Mouse (Mus musculus): ENCODE measurements at regions not wholly inside any gene's neighbourhood (a gene's known extent, or its start where the extent isn't known, plus 50 kb on each side); places are given as distances from the start of the nearest gene placed in this dataset.

DNA sequence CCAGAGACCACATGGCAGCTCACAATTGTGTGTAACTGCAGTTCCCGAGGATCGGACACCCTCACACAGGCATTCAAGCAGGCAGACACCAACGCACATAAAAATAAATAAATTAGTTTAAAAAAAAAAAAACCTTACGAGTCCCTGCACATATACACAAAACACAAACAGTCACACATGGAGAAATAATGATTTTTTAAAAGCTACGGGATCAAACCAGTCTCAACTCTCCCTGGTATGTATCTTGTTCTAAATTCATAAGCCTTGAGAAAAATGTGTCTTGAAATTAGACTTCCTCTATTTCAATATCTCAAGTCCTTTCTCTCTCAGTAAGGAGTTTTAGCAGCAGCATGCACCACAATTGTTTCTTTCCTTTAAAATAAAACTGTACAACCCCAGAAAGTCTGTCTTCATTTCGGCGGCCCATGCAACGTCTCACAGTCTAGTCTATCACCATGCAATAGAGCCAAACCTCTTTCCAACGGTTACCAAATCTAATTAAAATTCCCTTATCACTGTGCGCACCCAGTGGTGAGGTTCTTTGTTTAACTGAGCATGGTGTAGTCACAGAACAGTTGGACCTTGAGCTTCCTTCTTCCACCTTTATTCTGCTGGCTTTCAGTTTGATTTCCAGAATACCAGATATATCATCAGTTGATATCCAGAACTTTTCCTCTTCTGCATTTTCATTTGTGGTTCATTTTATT is 86.8 kb upstream of the Gm47985 start:
- no peaks in the 10 kb centered on the region for H3K36me3 ChIP-seq
- no peaks in the 10 kb centered on the region for H3K9me3 ChIP-seq
- ATAC-seq (ENCODE audit: borderline replicate concordance, extremely low read depth, low FRiP score, low TSS enrichment), result no peak
- WGBS, result 61% methylated on average over 10 of the region's 10 CpGs
- 0 out of 2 replicates have a peak overlapping the region, but pooled peaks have one; percentile 22 for H3K4me2 ChIP-seq
- no peak overlapping the region for H3K9ac ChIP-seq
- H3K4me3 ChIP-seq, result no peak overlapping the region
- no peaks in the 10 kb centered on the region for H3K27me3 ChIP-seq
- H3K4me1 ChIP-seq, result peaks cover 3% of the 10 kb centered on the region; the same call in 1 of the 2 replicates
- H3K27ac ChIP-seq, result no peak overlapping the region

DNA sequence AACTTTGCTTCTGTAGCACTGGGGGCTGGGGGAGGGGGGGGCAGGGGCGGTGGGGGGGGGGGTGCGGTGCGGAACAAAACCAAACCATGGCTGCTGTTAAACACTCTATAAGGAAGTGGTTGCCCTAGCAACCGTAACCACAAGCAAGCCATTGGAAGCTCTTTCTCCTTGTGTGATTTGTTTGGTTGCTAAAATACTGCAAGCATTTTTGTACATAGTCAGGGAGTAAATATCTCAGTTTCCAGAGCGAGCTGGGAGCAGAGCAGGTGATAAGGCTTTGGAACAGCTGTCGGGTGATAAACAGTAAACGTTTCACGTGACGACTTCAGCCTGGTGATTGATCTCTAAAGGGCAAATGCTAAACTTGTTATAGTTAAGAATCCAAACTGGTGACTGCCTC is 86.3 kb upstream of the Gm47985 start:
- Histone ChIP-seq H3K27ac (no peak overlapping the region), H3K27me3 (no peaks in the 10 kb centered on the region), H3K36me3 (no peaks in the 10 kb centered on the region), H3K4me3 (no peak overlapping the region), H3K9me3 (no peaks in the 10 kb centered on the region), H3K4me1 (peaks cover 3% of the 10 kb centered on the region; the same call in 1 of the 2 replicates), H3K9ac (no peak overlapping the region), H3K4me2 (0 out of 2 replicates have a peak overlapping the region, but pooled peaks have one; percentile 22)
- ATAC-seq (ENCODE audit: borderline replicate concordance, extremely low read depth, low FRiP score, low TSS enrichment), result peak; percentile 39; the same call in 1 of the 2 replicates
- 6% methylated on average over 9 of the region's 9 CpGs for WGBS

DNA sequence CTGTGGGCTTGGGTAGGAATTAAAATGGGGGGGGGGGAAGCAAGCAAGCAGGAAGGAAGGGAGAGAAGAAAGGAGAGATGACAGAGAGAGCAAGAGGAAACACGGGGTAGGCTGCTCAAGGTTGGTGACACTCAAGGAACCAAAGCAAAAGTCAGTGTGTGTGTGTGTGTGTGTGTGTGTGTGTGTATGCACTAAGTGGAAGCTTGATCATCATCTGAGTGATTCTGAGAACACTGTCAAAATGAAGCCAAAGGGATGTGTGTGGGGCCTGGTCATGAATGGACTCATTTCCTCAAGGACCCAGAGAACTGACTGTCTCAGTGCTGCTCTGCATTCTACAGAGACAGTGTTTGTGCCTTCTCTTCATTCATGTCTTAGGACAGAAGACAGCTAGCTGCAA is 84.8 kb upstream of the Gm47985 start:
- H3K4me1 ChIP-seq, result peaks cover 3% of the 10 kb centered on the region; the same call in 1 of the 2 replicates
- no peak overlapping the region for H3K9ac ChIP-seq
- H3K27me3 ChIP-seq, result no peaks in the 10 kb centered on the region
- ATAC-seq (ENCODE audit: borderline replicate concordance, extremely low read depth, low FRiP score, low TSS enrichment), result no peak
- 79% methylated on average over 1 of the region's 1 CpGs for WGBS
- no peak overlapping the region for H3K27ac ChIP-seq
- no peaks in the 10 kb centered on the region for H3K9me3 ChIP-seq
- H3K4me2 ChIP-seq, result no peak overlapping the region
- H3K4me3 ChIP-seq, result no peak overlapping the region
- no peaks in the 10 kb centered on the region for H3K36me3 ChIP-seq

DNA sequence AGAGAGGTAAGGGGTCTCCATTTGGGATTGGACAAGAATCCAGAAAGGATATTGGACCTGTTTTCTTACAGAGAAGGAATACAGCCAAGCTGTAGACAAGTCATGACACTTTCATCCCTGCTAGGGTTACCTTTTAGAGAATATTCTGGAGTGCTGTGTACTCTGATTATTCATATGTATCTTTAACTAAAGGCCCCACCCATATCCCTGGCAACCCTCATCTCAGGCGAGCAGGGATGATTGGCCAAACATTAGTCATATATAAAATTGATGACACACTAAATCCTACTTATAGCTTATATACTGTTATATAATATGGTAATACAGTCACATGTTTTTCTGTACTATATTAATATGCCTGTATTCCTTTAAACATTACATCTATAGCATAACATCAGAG is 83.6 kb upstream of the Gm47985 start:
- Histone ChIP-seq H3K9me3 (no peaks in the 10 kb centered on the region), H3K4me1 (peaks cover 3% of the 10 kb centered on the region; the same call in 1 of the 2 replicates), H3K4me2 (no peak overlapping the region), H3K27me3 (no peaks in the 10 kb centered on the region), H3K36me3 (no peaks in the 10 kb centered on the region), H3K9ac (no peak overlapping the region), H3K4me3 (no peak overlapping the region), H3K27ac (no peak overlapping the region)
- 58% methylated on average over 1 of the region's 1 CpGs for WGBS
- ATAC-seq (ENCODE audit: borderline replicate concordance, extremely low read depth, low FRiP score, low TSS enrichment), result no peak

DNA sequence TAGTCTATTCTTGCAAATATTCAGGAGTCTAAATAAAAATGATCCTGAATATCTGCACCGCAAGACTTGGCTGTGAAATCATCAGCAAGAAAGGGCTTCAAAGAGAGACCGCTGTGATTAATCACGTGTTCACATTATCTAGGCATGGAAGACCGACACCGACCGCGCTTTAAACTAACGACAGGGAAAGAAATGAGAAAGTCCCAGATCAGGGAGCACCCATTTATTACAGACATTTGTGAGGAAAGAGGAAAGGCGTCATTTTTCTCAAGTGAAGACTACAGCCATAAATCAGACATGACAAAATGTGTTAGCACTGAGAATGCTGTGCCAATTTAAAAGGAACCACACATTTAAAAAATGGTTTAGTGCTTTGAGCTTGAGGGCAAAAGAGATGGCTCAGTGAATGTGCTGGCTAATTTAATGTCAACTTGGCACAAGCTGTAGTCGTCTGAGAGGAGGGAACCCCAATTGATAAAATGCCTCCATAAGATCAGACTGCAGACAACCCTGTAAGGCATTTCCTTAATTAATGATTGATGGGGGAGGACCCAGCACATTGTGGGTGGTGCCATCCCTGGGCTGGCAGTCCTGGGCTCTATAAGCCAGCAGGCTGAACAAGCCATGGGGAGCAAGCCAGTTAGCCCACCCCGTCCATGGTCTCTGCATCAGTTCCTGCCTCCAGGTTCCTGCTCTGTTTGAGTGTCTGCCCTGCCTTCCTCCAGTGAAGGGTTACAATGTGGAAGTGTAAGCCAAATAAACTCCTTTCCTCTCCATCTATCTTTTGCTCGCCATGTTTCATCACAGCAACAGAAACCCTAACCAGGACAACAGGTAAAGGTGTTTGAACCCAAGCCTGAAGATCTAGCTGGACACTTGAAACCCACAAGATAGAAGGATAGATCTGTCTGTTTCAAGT is 81.5 kb upstream of the Gm47985 start:
- ATAC-seq (ENCODE audit: borderline replicate concordance, extremely low read depth, low FRiP score, low TSS enrichment), result no peak

DNA sequence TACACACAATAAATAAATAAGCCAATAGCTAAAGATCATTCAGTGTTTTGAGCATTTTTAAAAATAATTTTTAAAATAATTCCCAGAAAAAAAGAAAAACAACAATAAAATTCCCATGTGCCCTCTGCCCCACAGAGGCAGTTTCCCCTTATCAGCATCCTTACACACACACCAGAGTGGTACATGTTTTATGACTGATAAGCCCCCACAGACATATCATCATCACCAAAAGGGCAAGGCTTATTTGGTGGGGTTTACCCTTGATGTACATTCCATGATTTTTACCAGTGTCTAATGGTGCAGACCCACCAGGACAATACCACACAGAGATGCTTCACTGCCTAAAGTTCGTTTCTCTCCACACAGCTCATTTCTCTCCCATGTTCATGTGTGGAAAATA is 80.8 kb upstream of the Gm47985 start:
- Histone ChIP-seq H3K27ac (no peak overlapping the region), H3K36me3 (no peaks in the 10 kb centered on the region), H3K27me3 (no peaks in the 10 kb centered on the region), H3K4me1 (no peaks in the 10 kb centered on the region), H3K9me3 (no peaks in the 10 kb centered on the region), H3K9ac (no peak overlapping the region), H3K4me3 (no peak overlapping the region), H3K4me2 (no peak overlapping the region)
- WGBS, result 81% methylated on average over 1 of the region's 1 CpGs
- no peak for ATAC-seq (ENCODE audit: borderline replicate concordance, extremely low read depth, low FRiP score, low TSS enrichment)

More for the DNA sequence above, 81.5 kb upstream of the Gm47985 start:
- no peak overlapping the region for H3K27ac ChIP-seq
- no peaks in the 10 kb centered on the region for H3K36me3 ChIP-seq
- H3K27me3 ChIP-seq, result no peaks in the 10 kb centered on the region
- no peak overlapping the region for H3K4me2 ChIP-seq
- WGBS, result 57% methylated on average over 12 of the region's 12 CpGs
- peaks cover 3% of the 10 kb centered on the region; the same call in 1 of the 2 replicates for H3K4me1 ChIP-seq
- no peak overlapping the region for H3K4me3 ChIP-seq
- no peaks in the 10 kb centered on the region for H3K9me3 ChIP-seq
- H3K9ac ChIP-seq, result no peak overlapping the region

DNA sequence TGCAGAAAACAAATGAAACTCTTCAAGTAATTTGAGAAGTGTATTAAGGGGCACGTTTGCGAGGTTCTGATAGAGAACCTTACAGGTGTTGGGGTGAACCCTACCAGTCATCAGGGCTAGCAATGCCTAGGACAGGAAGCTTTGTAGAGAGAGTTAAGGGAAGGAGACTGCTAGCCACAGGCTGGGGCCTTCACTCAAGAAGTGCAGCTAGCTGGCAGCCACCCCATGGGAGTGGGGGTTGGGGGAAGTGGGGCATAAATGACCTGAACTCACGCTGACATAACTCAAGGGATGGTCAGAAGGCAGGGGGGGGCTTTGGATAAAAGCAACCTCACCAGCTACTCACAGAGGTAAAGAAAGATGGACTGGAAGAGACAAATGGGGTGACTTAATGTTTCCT is 80.3 kb upstream of the Gm47985 start:
- no peaks in the 10 kb centered on the region for H3K9me3 ChIP-seq
- no peak for ATAC-seq (ENCODE audit: borderline replicate concordance, extremely low read depth, low FRiP score, low TSS enrichment)
- no peak overlapping the region for H3K4me3 ChIP-seq
- H3K4me1 ChIP-seq, result no peaks in the 10 kb centered on the region
- H3K27me3 ChIP-seq, result no peaks in the 10 kb centered on the region
- WGBS, result 68% methylated on average over 3 of the region's 3 CpGs
- H3K4me2 ChIP-seq, result no peak overlapping the region
- H3K36me3 ChIP-seq, result no peaks in the 10 kb centered on the region
- H3K9ac ChIP-seq, result no peak overlapping the region
- H3K27ac ChIP-seq, result no peak overlapping the region

DNA sequence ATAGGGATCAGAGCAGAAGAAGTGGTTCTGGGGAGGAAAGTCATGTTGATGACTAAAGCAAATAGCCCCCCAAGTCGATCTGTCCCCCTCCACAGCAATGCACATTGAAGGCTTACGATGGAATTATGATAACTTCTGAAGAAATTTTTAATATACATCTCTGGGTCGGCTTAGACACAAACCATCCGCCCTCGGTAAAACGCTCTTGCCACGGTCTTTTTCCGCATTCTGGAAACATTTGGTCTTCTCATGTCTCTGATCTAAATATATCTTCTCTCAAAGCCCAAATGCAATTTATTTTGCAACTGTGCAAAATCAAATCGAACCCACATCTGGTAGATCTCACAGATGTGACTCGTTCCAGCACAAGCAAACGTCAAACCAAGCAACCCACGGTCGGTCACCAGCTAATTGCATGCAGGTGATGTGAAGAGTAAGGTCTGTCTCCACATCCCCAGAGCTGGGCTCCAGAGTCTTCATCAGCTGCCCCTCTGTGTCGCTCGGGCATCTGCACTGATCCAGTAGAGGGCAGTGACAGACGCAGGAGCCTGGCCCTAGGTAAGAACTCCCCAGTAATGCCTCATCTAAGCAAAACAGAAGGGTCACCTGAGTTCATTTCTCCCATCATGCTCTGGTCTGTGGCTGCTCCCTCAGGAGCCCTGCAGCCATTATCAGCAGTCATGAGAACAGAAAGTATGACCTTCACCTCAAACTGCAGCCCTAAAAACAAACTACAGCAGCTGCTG is 79.5 kb upstream of the Gm47985 start:
- H3K27ac ChIP-seq, result no peak overlapping the region
- 62% methylated on average over 16 of the region's 16 CpGs for WGBS

DNA sequence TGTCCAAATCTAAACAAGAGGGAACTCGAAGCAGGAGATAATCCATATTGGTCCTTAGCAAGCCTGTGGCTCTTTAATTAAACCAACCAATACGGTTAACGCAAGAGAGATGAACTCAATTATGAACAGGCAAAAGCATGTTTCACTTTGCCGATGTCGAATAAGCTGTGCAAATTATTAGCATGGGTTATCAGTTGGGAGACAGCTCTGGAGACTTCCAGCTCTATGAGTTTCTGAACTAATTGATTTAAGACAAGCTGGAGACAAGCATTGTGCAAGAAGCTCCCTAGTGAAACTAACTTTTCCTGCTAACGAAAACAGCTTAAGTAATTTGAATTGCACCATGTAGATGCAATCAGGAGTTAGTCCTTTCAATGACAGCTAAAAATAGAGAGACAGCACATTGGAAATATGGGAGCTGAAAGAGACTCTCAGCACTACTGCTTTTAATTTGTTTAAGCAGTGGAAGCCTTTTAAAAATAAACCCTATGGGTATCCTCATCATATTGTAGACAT is 78.8 kb upstream of the Gm47985 start:
- H3K27me3 ChIP-seq, result no peaks in the 10 kb centered on the region
- H3K4me3 ChIP-seq, result no peak overlapping the region
- H3K4me2 ChIP-seq, result no peak overlapping the region
- H3K36me3 ChIP-seq, result no peaks in the 10 kb centered on the region
- ATAC-seq (ENCODE audit: borderline replicate concordance, extremely low read depth, low FRiP score, low TSS enrichment), result no peak
- WGBS, result 52% methylated on average over 6 of the region's 6 CpGs
- no peaks in the 10 kb centered on the region for H3K9me3 ChIP-seq
- no peaks in the 10 kb centered on the region for H3K4me1 ChIP-seq
- H3K27ac ChIP-seq, result no peak overlapping the region
- H3K9ac ChIP-seq, result no peak overlapping the region

More for the DNA sequence above, 79.5 kb upstream of the Gm47985 start:
- H3K4me3 ChIP-seq, result no peak overlapping the region
- ATAC-seq (ENCODE audit: borderline replicate concordance, extremely low read depth, low FRiP score, low TSS enrichment), result no peak
- no peak overlapping the region for H3K9ac ChIP-seq
- no peaks in the 10 kb centered on the region for H3K4me1 ChIP-seq
- no peaks in the 10 kb centered on the region for H3K9me3 ChIP-seq
- no peaks in the 10 kb centered on the region for H3K27me3 ChIP-seq
- no peaks in the 10 kb centered on the region for H3K36me3 ChIP-seq
- H3K4me2 ChIP-seq, result no peak overlapping the region

DNA sequence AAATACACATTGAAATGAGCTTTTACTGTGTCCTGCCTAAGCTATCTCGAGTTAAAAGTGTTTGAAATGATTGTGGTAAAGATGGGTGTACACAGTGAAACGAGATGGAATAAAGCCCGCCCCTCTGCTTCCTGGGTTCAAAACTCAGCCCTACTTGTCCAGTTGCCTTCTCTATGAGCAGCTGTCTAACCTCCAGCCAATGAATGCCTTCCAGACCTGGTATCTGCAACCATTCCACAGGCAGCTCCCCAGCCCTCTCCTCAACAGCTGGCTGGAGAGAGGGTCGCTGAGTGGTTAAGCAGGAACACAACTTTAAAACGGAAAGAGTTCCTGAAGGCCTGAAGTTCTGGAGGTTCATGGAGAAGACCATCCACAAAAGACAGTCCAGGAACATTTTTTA is 78.0 kb upstream of the Gm47985 start:
- H3K27me3 ChIP-seq, result no peaks in the 10 kb centered on the region
- H3K4me1 ChIP-seq, result no peaks in the 10 kb centered on the region
- 68% methylated on average over 5 of the region's 5 CpGs for WGBS
- H3K36me3 ChIP-seq, result no peaks in the 10 kb centered on the region
- no peaks in the 10 kb centered on the region for H3K9me3 ChIP-seq
- H3K27ac ChIP-seq, result no peak overlapping the region
- no peak overlapping the region for H3K4me2 ChIP-seq
- H3K4me3 ChIP-seq, result no peak overlapping the region
- ATAC-seq (ENCODE audit: borderline replicate concordance, extremely low read depth, low FRiP score, low TSS enrichment), result no peak
- no peak overlapping the region for H3K9ac ChIP-seq

DNA sequence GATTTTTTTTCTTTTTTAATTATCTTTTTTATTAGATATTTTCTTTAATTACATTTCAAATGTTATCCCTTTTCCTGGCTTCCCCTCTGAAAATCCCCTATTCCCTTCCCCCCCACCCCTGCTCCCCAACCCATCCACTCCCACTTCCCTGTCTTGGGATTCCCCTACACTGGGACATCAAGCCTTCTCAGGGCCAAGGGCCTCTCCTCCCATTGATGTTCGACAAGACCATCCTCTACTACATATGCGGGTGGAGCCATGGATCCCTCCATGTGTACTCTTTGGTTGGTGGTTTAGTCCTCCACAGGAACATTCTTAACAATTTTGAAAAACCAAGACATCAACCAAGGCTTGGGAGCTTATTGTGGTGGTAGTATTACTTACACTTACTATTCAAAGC is 77.5 kb upstream of the Gm47985 start:
- H3K27me3 ChIP-seq, result no peaks in the 10 kb centered on the region
- no peak overlapping the region for H3K4me3 ChIP-seq
- no peak overlapping the region for H3K4me2 ChIP-seq
- ATAC-seq (ENCODE audit: borderline replicate concordance, extremely low read depth, low FRiP score, low TSS enrichment), result no peak
- H3K9ac ChIP-seq, result no peak overlapping the region
- no peak overlapping the region for H3K27ac ChIP-seq
- WGBS, result 86% methylated on average over 2 of the region's 2 CpGs
- no peaks in the 10 kb centered on the region for H3K36me3 ChIP-seq
- H3K9me3 ChIP-seq, result no peaks in the 10 kb centered on the region
- no peaks in the 10 kb centered on the region for H3K4me1 ChIP-seq
